Mouse (Mus musculus) Patski (cell line): ENCODE data around the gene Nr1h4. TPM values are rescaled to one million over a fixed set of nuclear protein-coding genes. Genes with fewer than 3 reads are reported as not detected.
A peak's percentile ranks its signal among the peaks of the same experiment; 100 is the strongest.

ENCODE experiments used
- ATAC-seq: fragments of 100-300 bp; one replicate; pipeline ENCODE4 v1.8.0; 2021
- CTCF ChIA-PET: fragments of 350-600 bp; sonication (Branson Sonifier 250); formaldehyde crosslinking; loops from one replicate; lab custom pipeline; 2022; ENCODE audit warnings: inconsistent platforms; lab: Charles Lee
- POLR2A ChIA-PET: fragments of 350-600 bp; sonication (Branson Sonifier 250); formaldehyde crosslinking; loops from one replicate; lab custom pipeline; 2022; ENCODE audit warnings: antibody characterized with exemption, inconsistent platforms; lab: Charles Lee
- DNase-seq: peaks from one replicate; pipeline ENCODE4 v3.0.0-alpha.2; 2011; ENCODE audit warnings: low read depth, low spot score
- H3K27me3 ChIP-seq: fragments of 371-371 bp; one replicate; pipeline ENCODE4 v1.5.1; 2021
- CTCF ChIP-seq: fragments of 100-300 bp; IDR thresholded peaks from one replicate; pipeline ENCODE4 v1.5.1; 2021
- in situ Hi-C: fragments of 300-500 bp; cut with MboI; formaldehyde crosslinking; loops from 3 replicates; pipeline ENCODE4 v1.11.1; 2018; ENCODE audit warnings: low pct_unique_long_range_greater_than_20kb, mixed read lengths
- polyA plus RNA-seq: library from polyadenylated mRNA; unstranded; gene quantifications from one replicate; pipeline ENCODE4 v1.2.3, GENCODE M21; 2021

The Nr1h4 gene
- polyA plus RNA-seq, 1 experiment from 2014 or later: 1.3 TPM

DNA sequence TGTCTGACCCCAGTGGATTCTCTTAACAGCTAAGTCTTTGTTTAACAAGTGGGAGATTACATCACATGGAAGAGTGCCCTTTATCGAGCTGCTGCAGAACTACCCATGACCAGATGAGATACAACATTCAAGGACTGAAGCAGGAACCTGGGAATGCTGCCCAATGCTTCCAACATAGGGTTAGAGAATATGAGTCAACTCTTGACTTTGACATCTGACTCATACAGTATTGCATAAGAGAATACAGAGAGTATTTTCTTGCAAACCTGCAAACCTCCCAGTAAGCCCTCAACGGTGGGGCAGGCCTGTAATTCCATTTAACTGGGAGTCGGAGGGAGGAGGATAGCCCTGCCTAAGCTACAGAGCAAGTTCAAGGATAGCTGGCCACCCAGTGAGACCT, 74.6 kb downstream of the Nr1h4 start:
- ChIA-PET POLR2A (no interaction called here), CTCF (interaction anchor here (2.3 kb wide), 1 partner anchor 171 kb away, joined by 8 read pairs; no protein-coding TSS in a partner anchor)
- DNase-seq (no peak), ATAC-seq (peak; percentile 28)
- no peaks in the 10 kb centered on the region for H3K27me3 ChIP-seq
- in situ Hi-C loops: no loop called here
- no peak for TF ChIP-seq CTCF

- TF ChIP-seq CTCF: no peak
- in situ Hi-C loops: no loop called here
- no peak for ATAC-seq
- no peak for DNase-seq
- CTCF ChIA-PET: no interaction called here
- POLR2A ChIA-PET: no interaction called here
- H3K27me3 ChIP-seq: no peaks in the 10 kb centered on the region
Measured at GRCm38 (mm10) chr10:89453794-89454193, 79.6 kb downstream of the Nr1h4 start.

GRCm38 (mm10) chr10:89453068-89453641, 80.2 kb downstream of the Nr1h4 start:
- TF ChIP-seq CTCF: no peak
- ATAC-seq (no peak), DNase-seq (no peak)
- ChIA-PET POLR2A (no interaction called here), CTCF (interaction anchor here (2.4 kb wide), 1 partner anchor 9 kb away, joined by 11 read pairs; no protein-coding TSS in a partner anchor)
- in situ Hi-C loops: no loop called here
- no peaks in the 10 kb centered on the region for H3K27me3 ChIP-seq

- TF ChIP-seq CTCF: no peak
- in situ Hi-C loops: no loop called here
- CTCF ChIA-PET: interaction anchor here (1.0 to 1.9 kb wide), 3 partner anchors 11 to 79 kb away, joined by 3 to 8 read pairs (median 3); no protein-coding TSS in a partner anchor
- POLR2A ChIA-PET: no interaction called here
- no peak for DNase-seq
- no peaks in the 10 kb centered on the region for H3K27me3 ChIP-seq
- ATAC-seq: no peak
Measured at GRCm38 (mm10) chr10:89450411-89450810, 83.0 kb downstream of the Nr1h4 start.

DNA sequence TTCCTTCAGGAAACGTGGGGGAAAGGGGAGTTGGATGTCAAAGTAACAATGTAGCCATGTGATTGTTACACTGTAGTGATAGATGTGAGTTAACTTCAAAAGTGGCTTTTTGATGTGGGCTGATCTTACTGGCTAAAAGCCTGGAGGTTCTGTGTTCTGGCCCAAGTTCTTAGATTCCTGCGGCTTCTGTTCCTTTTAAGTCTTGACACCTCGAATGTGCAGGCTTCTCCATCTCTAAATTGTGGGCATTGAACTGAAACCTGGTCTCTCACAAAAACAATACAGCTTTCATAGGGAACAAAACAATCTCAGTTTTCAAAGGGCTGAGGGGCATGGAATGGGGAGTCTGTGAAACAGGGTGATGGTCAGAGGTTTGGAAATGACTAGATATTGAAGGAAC, 89.0 kb downstream of the Nr1h4 start:
- TF ChIP-seq CTCF: no peak
- in situ Hi-C loops: no loop called here
- ATAC-seq: no peak
- H3K27me3 ChIP-seq: no peaks in the 10 kb centered on the region
- ChIA-PET CTCF (interaction anchor here (2.4 kb wide), 1 partner anchor 17 kb away, joined by 6 read pairs; no protein-coding TSS in a partner anchor), POLR2A (no interaction called here)
- DNase-seq: no peak

- in situ Hi-C loops: no loop called here
- CTCF ChIA-PET: interaction anchor here (2.4 kb wide), 1 partner anchor 18 kb away, joined by 6 read pairs; no protein-coding TSS in a partner anchor
- peak; percentile 96 for ATAC-seq
- no peak for TF ChIP-seq CTCF
- no peak for DNase-seq
- POLR2A ChIA-PET: interaction anchor here (0.6 kb wide), 1 partner anchor 9 kb away, joined by 6 read pairs; no protein-coding TSS in a partner anchor
- H3K27me3 ChIP-seq: no peaks in the 10 kb centered on the region
Measured at GRCm38 (mm10) chr10:89443623-89444151, 89.7 kb downstream of the Nr1h4 start, which contains the start of gene Gas2l3. TSS of gene Gas2l3 (minus strand) at chr10:89443967.

- no peak for DNase-seq
- TF ChIP-seq CTCF: no peak
- peak; percentile 53 for ATAC-seq
- in situ Hi-C loops: no loop called here
- H3K27me3 ChIP-seq: no peaks in the 10 kb centered on the region
- CTCF ChIA-PET: interaction anchor here (1.1 kb wide), 1 partner anchor 187 kb away, joined by 3 read pairs; no protein-coding TSS in a partner anchor
- POLR2A ChIA-PET: interaction anchor here (0.6 kb wide), 1 partner anchor 9 kb away, joined by 6 read pairs; no protein-coding TSS in a partner anchor
Measured at GRCm38 (mm10) chr10:89443115-89443622, 90.2 kb downstream of the Nr1h4 start.

GRCm38 (mm10) chr10:89442640-89443039, 90.7 kb downstream of the Nr1h4 start:
- ATAC-seq (peak; percentile 7), DNase-seq (no peak)
- ChIA-PET POLR2A (no interaction called here), CTCF (interaction anchor here (1.0 to 1.1 kb wide), 2 partner anchors 24 to 187 kb away, joined by 3 read pairs; no protein-coding TSS in a partner anchor)
- in situ Hi-C loops: no loop called here
- no peaks in the 10 kb centered on the region for H3K27me3 ChIP-seq
- no peak for TF ChIP-seq CTCF

DNA sequence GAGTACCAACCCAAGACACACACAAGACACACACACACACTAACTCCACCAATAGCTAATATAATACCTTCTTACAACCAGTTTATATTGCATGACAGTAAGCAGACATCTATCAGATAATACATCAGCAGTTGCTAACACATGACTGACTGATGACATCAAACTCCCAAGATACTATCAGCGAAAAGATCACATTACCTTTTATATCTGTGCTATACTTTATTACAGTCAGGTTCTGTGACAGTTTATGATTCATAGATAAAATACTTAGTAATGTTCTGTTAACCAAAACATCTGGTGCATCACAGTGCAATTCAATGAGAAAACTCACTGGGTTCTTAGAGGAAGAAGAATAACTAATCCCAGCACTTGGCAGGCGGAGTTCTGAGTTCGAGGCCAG, 91.4 kb downstream of the Nr1h4 start:
- no peak for ATAC-seq
- H3K27me3 ChIP-seq: no peaks in the 10 kb centered on the region
- DNase-seq: no peak
- CTCF ChIA-PET: interaction anchor here (1.0 to 1.1 kb wide), 2 partner anchors 23 to 188 kb away, joined by 3 read pairs; no protein-coding TSS in a partner anchor
- TF ChIP-seq CTCF: no peak
- POLR2A ChIA-PET: no interaction called here
- in situ Hi-C loops: no loop called here

GRCm38 (mm10) chr10:89439380-89439779, 94.0 kb downstream of the Nr1h4 start:
- ATAC-seq: no peak
- POLR2A ChIA-PET: no interaction called here
- no peak for TF ChIP-seq CTCF
- no peak for DNase-seq
- CTCF ChIA-PET: no interaction called here
- in situ Hi-C loops: no loop called here
- H3K27me3 ChIP-seq: no peaks in the 10 kb centered on the region

- TF ChIP-seq CTCF: no peak
- ATAC-seq (no peak), DNase-seq (no peak)
- no peaks in the 10 kb centered on the region for H3K27me3 ChIP-seq
- ChIA-PET CTCF (no interaction called here), POLR2A (no interaction called here)
- in situ Hi-C loops: no loop called here
Measured at GRCm38 (mm10) chr10:89437996-89438395, 95.4 kb downstream of the Nr1h4 start.
